Mouse (Mus musculus): ENCODE measurements around the gene Aifm3.
"Not testable (repeated sequence)": the region's sequence is repeated elsewhere in the genome, so short reads cannot be mapped to it uniquely, and the experiment has no call there.

- TF ChIP-seq POLR2A (IDR thresholded peaks at IDR 0.05; ENCODE audit: borderline replicate concordance, low read depth, low read length); CTCF (IDR thresholded peaks at IDR 0.05; ENCODE audit: low read depth, low read length): not testable (repeated sequence)
Observed at GRCm38 (mm10) chr16:17508031-17508430, 18.6 kb downstream of the Aifm3 start.
